ENCODE assay signal across 11 mouse cellular contexts in genomic region chr9:120676301-120676700, GRCm38 (mm10).
DNase-seq lines count a peak whose midpoint lies in the region; ATAC-seq lines count a peak whose summit lies in the region.
"Had no signal": no experiment of that assay in that cellular context is flagged by ENCODE, and none has a peak within 500 bp of the region (broad histone marks: within the 10 kb centered on the region; RNA-seq: fewer than 3 reads in every experiment).

No protein-coding gene starts in this region.

- no peak for DNase-seq in heart, adult 18-20 months
- DNase-seq in midbrain, embryonic 10.5 days (ENCODE audit: low spot score), result no peak
- no peak for DNase-seq in hindbrain, embryonic 14.5 days (ENCODE audit: low spot score)
- no peak for DNase-seq in embryo, embryonic 11 days
- DNase-seq in spleen, adult 18-20 months, result no peak
- DNase-seq: gastrocnemius, postnatal 10 days; thymus, adult 18-20 months had no signal

- no peak for ATAC-seq in heart, embryonic 16.5 days (replicated peaks; ENCODE audit: extremely low read depth, insufficient read depth, low FRiP score)
- no peak for ATAC-seq in midbrain, embryonic 15.5 days (replicated peaks)
- ATAC-seq in hindbrain, embryonic 14.5 days (ENCODE audit: low FRiP score), result no peak
- no peak for ATAC-seq in midbrain, embryonic 16.5 days

- H3K4me3 ChIP-seq in heart, embryonic 16.5 days (ENCODE audit: low read length), result no peak overlapping the region
- peak overlapping the region; percentile 51 for H3K4me3 ChIP-seq in midbrain, embryonic 10.5 days
- no peak overlapping the region for H3K4me3 ChIP-seq in midbrain, embryonic 15.5 days
- no peak overlapping the region for H3K4me3 ChIP-seq in hindbrain, embryonic 14.5 days (replicated peaks; ENCODE audit: low read length)
- H3K4me3 ChIP-seq in midbrain, embryonic 16.5 days (ENCODE audit: low read depth, low read length), result no peak overlapping the region

- H3K9me3 ChIP-seq in heart, embryonic 16.5 days (replicated peaks; ENCODE audit: control insufficient read depth, low read length), result no peaks in the 10 kb centered on the region
- H3K9me3 ChIP-seq in midbrain, embryonic 10.5 days (replicated peaks), result no peaks in the 10 kb centered on the region
- no peaks in the 10 kb centered on the region for H3K9me3 ChIP-seq in midbrain, embryonic 15.5 days
- no peaks in the 10 kb centered on the region for H3K9me3 ChIP-seq in hindbrain, embryonic 14.5 days (ENCODE audit: control insufficient read depth, low read length)
- no peaks in the 10 kb centered on the region for H3K9me3 ChIP-seq in midbrain, embryonic 16.5 days (replicated peaks; ENCODE audit: control insufficient read depth, low read length, poor library complexity, severe bottlenecking)

- no peak overlapping the region for H3K27ac ChIP-seq in heart, embryonic 16.5 days (ENCODE audit: low read length)
- peak overlapping the region; percentile 77; the same call in 1 of the 2 replicates for H3K27ac ChIP-seq in midbrain, embryonic 10.5 days (replicated peaks)
- H3K27ac ChIP-seq in midbrain, embryonic 15.5 days, result no peak overlapping the region
- no peak overlapping the region for H3K27ac ChIP-seq in hindbrain, embryonic 14.5 days
- H3K27ac ChIP-seq in midbrain, embryonic 16.5 days (ENCODE audit: low read length), result no peak overlapping the region
- H3K27ac ChIP-seq: macrophage had no signal

- 45% methylated on average over 9 of the region's 9 CpGs for WGBS in heart, embryonic 16.5 days
- WGBS in midbrain, embryonic 10.5 days, result 31% methylated on average over 9 of the region's 9 CpGs
- 25% methylated on average over 9 of the region's 9 CpGs for WGBS in midbrain, embryonic 15.5 days
- WGBS in hindbrain, embryonic 14.5 days, result 21% methylated on average over 9 of the region's 9 CpGs
- 21% methylated on average over 9 of the region's 9 CpGs for WGBS in midbrain, embryonic 16.5 days

- peak overlapping the region; percentile 71 for H3K4me2 ChIP-seq in heart, embryonic 16.5 days (ENCODE audit: low read depth, low read length)
- no peak overlapping the region for H3K4me2 ChIP-seq in midbrain, embryonic 15.5 days
- peak overlapping the region; percentile 56 for H3K4me2 ChIP-seq in hindbrain, embryonic 14.5 days (replicated peaks)
- peak overlapping the region; percentile 67; the same call in 1 of the 2 replicates for H3K4me2 ChIP-seq in midbrain, embryonic 16.5 days (ENCODE audit: low read length)

- H3K4me1 ChIP-seq in heart, embryonic 16.5 days (ENCODE audit: control insufficient read depth, insufficient read depth, low read length), result peaks cover 12% of the 10 kb centered on the region
- peaks cover 70% of the 10 kb centered on the region for H3K4me1 ChIP-seq in midbrain, embryonic 10.5 days
- peaks cover 49% of the 10 kb centered on the region for H3K4me1 ChIP-seq in midbrain, embryonic 15.5 days
- peaks cover 27% of the 10 kb centered on the region for H3K4me1 ChIP-seq in hindbrain, embryonic 14.5 days (replicated peaks; ENCODE audit: control insufficient read depth, insufficient read depth, low read length)
- peaks cover 35% of the 10 kb centered on the region for H3K4me1 ChIP-seq in midbrain, embryonic 16.5 days (ENCODE audit: control insufficient read depth, insufficient read depth, low read length)

- peaks cover 4% of the 10 kb centered on the region; the same call in 1 of the 2 replicates for H3K27me3 ChIP-seq in heart, embryonic 16.5 days (ENCODE audit: control insufficient read depth, insufficient read depth, low read length)
- H3K27me3 ChIP-seq in midbrain, embryonic 10.5 days (ENCODE audit: low read depth, poor library complexity, severe bottlenecking), result peaks cover 34% of the 10 kb centered on the region
- no peaks in the 10 kb centered on the region for H3K27me3 ChIP-seq in midbrain, embryonic 15.5 days (replicated peaks)
- 0 out of 2 replicates have a peak, but pooled peaks cover 6% of the 10 kb centered on the region for H3K27me3 ChIP-seq in hindbrain, embryonic 14.5 days (ENCODE audit: control insufficient read depth, insufficient read depth, low read length)
- H3K27me3 ChIP-seq in midbrain, embryonic 16.5 days (ENCODE audit: control insufficient read depth, insufficient read depth, low read depth, low read length), result no peaks in the 10 kb centered on the region

- H3K36me3 ChIP-seq in heart, embryonic 16.5 days (ENCODE audit: control insufficient read depth, insufficient read depth), result no peaks in the 10 kb centered on the region
- no peaks in the 10 kb centered on the region for H3K36me3 ChIP-seq in midbrain, embryonic 10.5 days
- no peaks in the 10 kb centered on the region for H3K36me3 ChIP-seq in midbrain, embryonic 15.5 days (replicated peaks)
- no peaks in the 10 kb centered on the region for H3K36me3 ChIP-seq in hindbrain, embryonic 14.5 days (replicated peaks; ENCODE audit: control insufficient read depth, insufficient read depth)
- no peaks in the 10 kb centered on the region for H3K36me3 ChIP-seq in midbrain, embryonic 16.5 days (ENCODE audit: control insufficient read depth, insufficient read depth, low read length)

- no peak overlapping the region for H3K9ac ChIP-seq in heart, embryonic 16.5 days (ENCODE audit: low read length)
- no peak overlapping the region for H3K9ac ChIP-seq in midbrain, embryonic 15.5 days
- no peak overlapping the region for H3K9ac ChIP-seq in hindbrain, embryonic 14.5 days
- no peak overlapping the region for H3K9ac ChIP-seq in midbrain, embryonic 16.5 days (ENCODE audit: low read depth, low read length)
